Mouse (Mus musculus): ENCODE results near the gene Esrp2. TPM values are rescaled to one million over a fixed set of nuclear protein-coding genes. Genes with fewer than 3 reads are reported as not detected.
A peak's percentile ranks its signal among the peaks of the same experiment; 100 is the strongest.

Esrp2 gene
- polyA plus RNA-seq, 2 experiments: 6.6 to 7.7 TPM

- ATAC-seq (ENCODE audit: insufficient read depth) (no peak), DNase-seq (ENCODE audit: low read depth in 3 of 3, low spot score in 3 of 3) (no peak)
- H3K9me3 ChIP-seq (ENCODE audit: control insufficient read depth, low read length): no peaks in the 10 kb centered on the region
- H3K27me3 ChIP-seq (ENCODE audit: control insufficient read depth, insufficient read depth, low read length): no peaks in the 10 kb centered on the region
- WGBS (ENCODE audit: insufficient replicate concordance): 58% methylated on average over 1 of the region's 1 CpGs
- no peak overlapping the region for H3K4me3 ChIP-seq (ENCODE audit: insufficient read depth in 1 of 2, low read depth in 2 of 2, low read length in 2 of 2)
- H3K9ac ChIP-seq (replicated peaks): no peak overlapping the region
- no peak overlapping the region for H3K27ac ChIP-seq
- no peaks in the 10 kb centered on the region for H3K36me3 ChIP-seq (replicated peaks; ENCODE audit: control insufficient read depth, insufficient read depth, low read depth)
- peaks cover 0 to 6% of the 10 kb centered on the region in 2 experiments; a peak in 2 of 4 replicates for H3K4me1 ChIP-seq (replicated peaks; ENCODE audit: control insufficient read depth in 2 of 2, insufficient read depth in 2 of 2, low read length in 1 of 2)
- no peak overlapping the region for H3K4me2 ChIP-seq (ENCODE audit: low read depth)
- TF ChIP-seq CTCF (IDR thresholded peaks at IDR 0.05; ENCODE audit: low read depth) (no peak), EP300 (IDR thresholded peaks at IDR 0.05; ENCODE audit: low read depth) (no peak)
Measured at GRCm38 (mm10) chr8:106176891-106177290, 40.1 kb upstream of the Esrp2 start.

DNA sequence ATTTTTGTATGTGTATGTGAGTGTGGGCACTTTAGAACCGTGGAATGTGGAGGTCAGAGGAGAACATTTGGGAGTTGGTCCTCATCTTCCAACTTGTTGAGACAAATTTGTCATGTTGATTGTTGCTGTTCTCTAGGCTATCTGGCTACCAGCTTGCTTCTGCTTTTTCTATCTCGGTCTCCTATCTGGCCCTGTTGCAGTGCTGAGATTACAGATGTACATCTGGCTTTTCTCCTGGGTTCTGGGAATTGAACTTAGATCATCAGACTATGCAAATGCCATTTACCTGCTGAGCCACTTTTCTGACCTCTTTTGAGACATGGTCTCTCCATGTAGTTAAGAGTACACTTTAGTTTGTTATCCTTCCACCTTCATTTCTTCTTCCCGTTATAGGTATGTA lies 36.8 kb upstream of the Esrp2 start:
- DNase-seq (ENCODE audit: low read depth in 3 of 3, low spot score in 3 of 3) (no peak), ATAC-seq (ENCODE audit: insufficient read depth) (no peak)
- TF ChIP-seq CTCF (IDR thresholded peaks at IDR 0.05; ENCODE audit: low read depth) (no peak), EP300 (IDR thresholded peaks at IDR 0.05; ENCODE audit: low read depth) (no peak)
- no peak overlapping the region for H3K4me2 ChIP-seq (ENCODE audit: low read depth)
- WGBS (ENCODE audit: insufficient replicate concordance): 55% methylated on average over 3 of the region's 3 CpGs
- no peak overlapping the region for H3K9ac ChIP-seq (replicated peaks)
- no peaks in the 10 kb centered on the region for H3K9me3 ChIP-seq (ENCODE audit: control insufficient read depth, low read length)
- H3K36me3 ChIP-seq (replicated peaks; ENCODE audit: control insufficient read depth, insufficient read depth, low read depth): no peaks in the 10 kb centered on the region
- no peak overlapping the region for H3K27ac ChIP-seq
- H3K4me1 ChIP-seq (replicated peaks; ENCODE audit: control insufficient read depth in 2 of 2, insufficient read depth in 2 of 2, low read length in 1 of 2): peaks cover 3 to 9% of the 10 kb centered on the region in 2 experiments
- H3K27me3 ChIP-seq (ENCODE audit: control insufficient read depth, insufficient read depth, low read length): no peaks in the 10 kb centered on the region
- no peak overlapping the region for H3K4me3 ChIP-seq (ENCODE audit: insufficient read depth in 1 of 2, low read depth in 2 of 2, low read length in 2 of 2)

- Histone ChIP-seq H3K27ac (no peak overlapping the region), H3K9me3 (ENCODE audit: control insufficient read depth, low read length) (no peaks in the 10 kb centered on the region), H3K27me3 (ENCODE audit: control insufficient read depth, insufficient read depth, low read length) (no peaks in the 10 kb centered on the region), H3K4me3 (ENCODE audit: insufficient read depth in 1 of 2, low read depth in 2 of 2, low read length in 2 of 2) (peak overlapping the region; percentile 64 to 78; a peak in 3 of 4 replicates), H3K4me2 (ENCODE audit: low read depth) (peak overlapping the region; percentile 97), H3K9ac (replicated peaks) (peak overlapping the region; percentile 74; the same call in 1 of the 2 replicates), H3K4me1 (replicated peaks; ENCODE audit: control insufficient read depth in 2 of 2, insufficient read depth in 2 of 2, low read length in 1 of 2) (peaks cover 8% of the 10 kb centered on the region in 2 experiments), H3K36me3 (replicated peaks; ENCODE audit: control insufficient read depth, insufficient read depth, low read depth) (no peaks in the 10 kb centered on the region)
- TF ChIP-seq EP300 (IDR thresholded peaks at IDR 0.05; ENCODE audit: low read depth) (no peak), CTCF (IDR thresholded peaks at IDR 0.05; ENCODE audit: low read depth) (no peak)
- ATAC-seq (ENCODE audit: insufficient read depth) (no peak), DNase-seq (ENCODE audit: low read depth in 3 of 3, low spot score in 3 of 3) (no peak)
- WGBS (ENCODE audit: insufficient replicate concordance): 27% methylated on average over 6 of the region's 6 CpGs
Measured at GRCm38 (mm10) chr8:106169934-106170480, 33.2 kb upstream of the Esrp2 start.

DNA sequence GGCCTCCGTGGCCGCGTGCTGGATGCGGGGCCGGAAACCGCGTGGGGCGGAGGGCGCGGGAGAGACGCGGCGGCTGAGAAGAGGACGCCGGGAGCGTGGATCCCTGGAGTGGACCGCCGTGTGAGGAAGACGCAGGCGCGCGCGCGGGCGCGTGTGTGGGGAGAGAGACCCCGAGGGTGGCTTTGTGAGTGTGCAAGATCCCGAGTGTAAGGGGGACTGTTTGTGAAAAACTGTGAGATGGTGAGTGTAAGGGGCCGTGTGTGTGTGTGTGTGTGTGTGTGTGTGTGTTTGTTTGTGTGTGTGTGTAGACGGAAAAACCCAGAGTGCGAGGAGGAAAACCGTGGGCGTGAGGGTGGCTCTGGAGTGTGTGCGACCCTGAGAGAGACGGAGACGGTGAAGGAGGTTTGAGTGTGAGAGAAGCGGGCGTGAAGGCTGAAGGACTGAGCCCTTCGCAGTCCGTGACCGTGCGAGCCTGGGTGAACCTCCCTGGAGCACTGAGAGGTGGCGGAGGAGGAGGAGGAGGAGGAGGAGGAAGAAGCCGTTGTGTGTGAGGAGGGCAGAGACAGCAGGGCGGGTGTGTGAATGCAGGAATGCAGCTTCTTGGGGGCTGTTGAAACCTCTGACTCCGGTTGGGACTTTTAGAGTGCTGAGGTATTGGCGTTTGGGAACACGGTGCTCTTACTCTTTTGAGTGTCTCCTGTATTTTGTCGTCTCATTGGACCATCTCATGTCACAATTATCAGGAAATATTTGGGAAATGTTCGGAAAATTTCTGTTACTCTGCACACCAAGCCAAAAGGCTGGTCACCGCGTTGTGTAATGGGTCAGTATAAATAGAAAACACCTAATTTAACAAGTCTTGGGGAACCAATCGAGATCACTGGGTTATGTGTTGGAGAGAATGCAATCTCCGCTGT lies 32.5 kb upstream of the Esrp2 start:
- no peaks in the 10 kb centered on the region for H3K9me3 ChIP-seq (ENCODE audit: control insufficient read depth, low read length)
- ATAC-seq (ENCODE audit: insufficient read depth) (peak; percentile 62), DNase-seq (ENCODE audit: low read depth in 3 of 3, low spot score in 3 of 3) (no peak)
- H3K36me3 ChIP-seq (replicated peaks; ENCODE audit: control insufficient read depth, insufficient read depth, low read depth): no peaks in the 10 kb centered on the region
- 2% methylated on average over 54 of the region's 54 CpGs for WGBS (ENCODE audit: insufficient replicate concordance)
- peak overlapping the region; percentile 64 to 78 for H3K4me3 ChIP-seq (ENCODE audit: insufficient read depth in 1 of 2, low read depth in 2 of 2, low read length in 2 of 2)
- TF ChIP-seq EP300 (IDR thresholded peaks at IDR 0.05; ENCODE audit: low read depth) (no peak), CTCF (IDR thresholded peaks at IDR 0.05; ENCODE audit: low read depth) (no peak)
- peak overlapping the region; percentile 74 for H3K9ac ChIP-seq (replicated peaks)
- H3K27me3 ChIP-seq (ENCODE audit: control insufficient read depth, insufficient read depth, low read length): no peaks in the 10 kb centered on the region
- H3K27ac ChIP-seq: no peak overlapping the region
- peaks cover 8% of the 10 kb centered on the region in 2 experiments for H3K4me1 ChIP-seq (replicated peaks; ENCODE audit: control insufficient read depth in 2 of 2, insufficient read depth in 2 of 2, low read length in 1 of 2)
- H3K4me2 ChIP-seq (ENCODE audit: low read depth): peak overlapping the region; percentile 97

Measured in liver, embryonic 14.5 days (tissue).